Mouse (Mus musculus): Measurements from ENCODE around the gene Cacna1a.
A peak's percentile ranks its signal among the peaks of the same experiment; 100 is the strongest.

GRCm38 (mm10) chr8:84595648-84596047 lies 207.4 kb downstream of the Cacna1a start:
- TF ChIP-seq CTCF (IDR thresholded peaks at IDR 0.05; ENCODE audit: low read depth) (peak; percentile 66), EP300 (IDR thresholded peaks at IDR 0.05; ENCODE audit: low read depth) (no peak)
